Mouse (Mus musculus) bone marrow macrophage, adult 2 months (primary cell): ENCODE measurements around the gene Zfp384.

Experiments used
- CTCF ChIP-seq: IDR thresholded peaks from 2 replicates; pipeline ENCODE4 v1.5.1; 2012; ENCODE audit warnings: low read depth, mild to moderate bottlenecking, low read length, moderate library complexity
- POLR2A ChIP-seq: IDR thresholded peaks from 2 replicates; pipeline ENCODE4 v1.6.1; 2012; ENCODE audit warnings: mild to moderate bottlenecking, low read depth, low read length, borderline replicate concordance

DNA sequence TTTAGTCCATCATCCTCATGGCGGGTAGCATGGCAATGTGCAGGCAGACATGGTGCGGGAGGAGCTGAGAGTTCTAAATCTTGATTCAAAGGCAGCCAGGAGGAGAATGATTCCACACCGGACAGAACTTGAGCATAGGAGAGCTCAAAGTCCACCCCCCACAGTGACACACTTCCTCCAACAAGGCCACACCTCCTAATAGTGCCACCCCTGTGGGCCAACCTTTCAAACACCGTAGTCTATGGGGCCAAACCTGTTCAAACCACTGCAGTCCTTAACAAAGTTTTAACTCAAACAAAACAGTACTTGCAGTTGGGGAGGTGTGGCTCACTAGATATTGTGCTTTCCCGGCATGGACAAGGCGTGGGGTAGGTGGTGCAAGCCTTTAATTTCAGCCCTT is 55.0 kb downstream of the Zfp384 start:
- no peak for TF ChIP-seq POLR2A
- TF ChIP-seq CTCF, result no peak
